Mouse (Mus musculus): ENCODE measurements around the gene Foxe3. TPM values are rescaled to one million over a fixed set of nuclear protein-coding genes. Genes with fewer than 3 reads are reported as not detected.

The Foxe3 gene
- polyA plus RNA-seq, 1 experiment from 2014 or later: not detected

DNA sequence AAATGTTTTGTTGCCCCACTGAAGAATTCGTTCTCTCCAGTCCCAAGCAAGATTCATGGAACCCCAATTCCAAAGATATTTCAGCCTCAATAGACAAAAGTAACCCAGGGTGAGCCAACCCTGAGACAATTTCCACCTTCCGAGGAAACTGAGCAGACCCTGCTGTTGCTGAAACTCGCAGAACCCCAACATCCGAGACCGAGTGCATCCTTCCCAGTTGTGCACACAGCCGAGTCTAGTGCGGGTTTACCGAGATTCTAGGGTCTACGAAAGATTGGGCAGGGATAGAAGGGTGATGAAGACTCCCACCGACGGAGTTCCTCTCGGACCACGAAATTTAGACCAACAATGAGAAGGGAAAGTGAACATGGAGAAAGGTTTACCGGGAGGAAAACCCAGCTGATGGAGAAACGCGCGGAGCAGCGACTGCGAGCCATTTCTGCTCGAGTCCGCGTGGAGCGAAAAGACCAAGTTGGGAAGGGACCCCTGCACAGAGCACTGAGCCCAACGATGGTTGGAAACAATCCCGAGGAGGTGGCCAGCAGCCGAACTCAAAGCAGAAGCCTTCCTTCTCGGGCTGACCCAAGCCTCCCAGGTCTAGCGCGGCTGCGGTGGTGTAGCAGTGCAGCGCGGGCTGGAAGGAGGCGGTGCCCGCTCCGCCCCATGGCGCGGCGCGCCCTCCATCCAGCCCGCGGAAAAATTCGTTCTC is 24.0 kb downstream of the Foxe3 start:
- Histone ChIP-seq H3K4me1 (replicated peaks) (0 out of 2 replicates have a peak, but pooled peaks cover 4% of the 10 kb centered on the region), H3K27me3 (replicated peaks) (peaks cover 91% of the 10 kb centered on the region), H3K36me3 (no peaks in the 10 kb centered on the region), H3K9ac (no peak overlapping the region), H3K4me2 (replicated peaks) (peak overlapping the region; percentile 42), H3K4me3 (replicated peaks) (peak overlapping the region; percentile 26), H3K27ac (no peak overlapping the region), H3K9me3 (no peaks in the 10 kb centered on the region)
- WGBS: 2% methylated on average over 42 of the region's 42 CpGs
- ATAC-seq: peak; percentile 53; the same call in 1 of the 2 replicates

DNA sequence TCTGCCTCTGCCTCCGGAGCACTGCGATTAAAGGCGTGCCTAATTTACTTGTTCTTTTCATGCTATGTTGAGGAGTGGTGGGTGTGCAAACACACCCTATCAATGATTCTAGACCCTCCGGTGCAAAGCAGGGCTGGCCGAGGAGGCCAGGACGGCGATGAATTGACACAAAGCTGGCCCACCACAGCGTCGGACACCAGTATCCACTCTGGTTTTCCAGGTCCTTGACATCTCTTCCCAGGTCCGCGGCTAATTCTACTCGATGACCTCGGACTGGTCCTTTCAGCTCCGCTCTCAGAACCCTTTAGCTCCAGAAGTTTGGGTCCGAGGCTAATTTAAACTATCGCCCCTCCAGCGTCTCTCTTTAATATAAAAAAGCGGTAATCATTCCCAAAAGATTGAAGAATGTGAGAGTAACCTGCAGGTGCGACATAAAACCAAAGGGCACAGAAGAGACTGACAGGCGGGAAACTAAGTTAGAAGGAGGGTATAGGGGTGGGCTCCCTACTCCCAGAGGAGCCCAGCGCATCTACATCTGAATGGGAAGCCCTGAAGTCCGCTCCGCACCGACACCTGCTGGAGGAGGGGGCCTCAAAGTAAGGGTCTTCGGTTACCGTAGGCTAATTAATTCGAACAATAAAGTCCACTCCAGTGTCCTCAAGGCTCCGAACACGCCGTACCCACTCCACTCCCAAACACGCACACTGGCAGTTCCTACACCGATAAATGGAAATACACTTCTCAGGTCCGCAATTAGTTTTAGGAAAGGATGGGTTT is 24.8 kb downstream of the Foxe3 start:
- no peak overlapping the region for H3K4me2 ChIP-seq (replicated peaks)
- 0 out of 2 replicates have a peak, but pooled peaks cover 4% of the 10 kb centered on the region for H3K4me1 ChIP-seq (replicated peaks)
- H3K27me3 ChIP-seq (replicated peaks): peaks cover 88% of the 10 kb centered on the region
- H3K9me3 ChIP-seq: no peaks in the 10 kb centered on the region
- H3K27ac ChIP-seq: no peak overlapping the region
- 3% methylated on average over 33 of the region's 33 CpGs for WGBS
- H3K4me3 ChIP-seq (replicated peaks): no peak overlapping the region
- no peak overlapping the region for H3K9ac ChIP-seq
- ATAC-seq: no peak
- H3K36me3 ChIP-seq: no peaks in the 10 kb centered on the region

DNA sequence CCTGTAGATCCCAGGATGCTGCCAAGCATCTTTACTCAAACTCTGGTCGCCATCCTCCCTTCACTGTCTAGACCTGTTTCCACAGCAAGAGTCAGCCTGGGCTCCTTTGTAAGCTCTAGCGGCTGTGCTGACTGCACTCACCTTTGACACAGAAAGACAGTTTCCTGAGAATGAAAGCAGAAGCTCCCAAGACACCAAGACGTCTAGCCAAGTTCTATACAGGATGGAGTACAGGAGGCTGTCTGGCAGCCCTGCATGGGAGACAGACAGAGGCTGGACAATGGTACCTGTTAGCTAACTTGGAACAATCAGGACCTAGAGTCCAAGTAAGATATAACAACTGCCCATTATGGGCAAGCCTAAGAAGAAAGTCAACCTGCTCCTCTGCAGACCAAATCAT is 25.9 kb downstream of the Foxe3 start:
- Histone ChIP-seq H3K27me3 (replicated peaks) (peaks cover 76% of the 10 kb centered on the region), H3K4me2 (replicated peaks) (no peak overlapping the region), H3K4me1 (replicated peaks) (0 out of 2 replicates have a peak, but pooled peaks cover 4% of the 10 kb centered on the region), H3K27ac (no peak overlapping the region), H3K9me3 (no peaks in the 10 kb centered on the region), H3K36me3 (no peaks in the 10 kb centered on the region), H3K9ac (no peak overlapping the region), H3K4me3 (replicated peaks) (no peak overlapping the region)
- ATAC-seq: no peak
- WGBS: 11% methylated on average over 3 of the region's 3 CpGs

DNA sequence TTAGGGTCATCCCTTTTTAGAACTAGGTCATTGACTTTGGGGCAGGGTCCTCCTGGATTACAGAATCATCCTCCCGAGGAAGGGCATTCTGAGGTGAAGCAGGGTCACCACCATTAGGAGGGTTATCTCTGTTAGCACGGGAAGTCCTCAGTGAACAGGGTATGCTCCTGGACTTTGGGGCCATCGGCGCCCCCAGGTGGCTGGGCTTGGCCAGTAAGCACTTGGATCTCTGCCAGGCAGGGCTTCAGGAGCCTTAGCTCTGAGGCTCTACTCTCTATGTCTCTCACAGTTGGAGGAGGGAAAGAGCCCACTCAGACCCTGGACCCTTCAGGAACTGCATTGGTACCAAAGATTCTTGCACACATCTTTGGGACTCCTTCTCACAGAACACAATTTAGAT is 28.0 kb downstream of the Foxe3 start:
- no peaks in the 10 kb centered on the region for H3K36me3 ChIP-seq
- H3K27me3 ChIP-seq (replicated peaks): peaks cover 58% of the 10 kb centered on the region
- H3K27ac ChIP-seq: no peak overlapping the region
- 5% methylated on average over 4 of the region's 4 CpGs for WGBS
- 0 out of 2 replicates have a peak, but pooled peaks cover 4% of the 10 kb centered on the region for H3K4me1 ChIP-seq (replicated peaks)
- no peaks in the 10 kb centered on the region for H3K9me3 ChIP-seq
- no peak overlapping the region for H3K4me2 ChIP-seq (replicated peaks)
- 0 out of 2 replicates have a peak, but pooled peaks have one; percentile 15 for ATAC-seq
- no peak overlapping the region for H3K4me3 ChIP-seq (replicated peaks)
- no peak overlapping the region for H3K9ac ChIP-seq

DNA sequence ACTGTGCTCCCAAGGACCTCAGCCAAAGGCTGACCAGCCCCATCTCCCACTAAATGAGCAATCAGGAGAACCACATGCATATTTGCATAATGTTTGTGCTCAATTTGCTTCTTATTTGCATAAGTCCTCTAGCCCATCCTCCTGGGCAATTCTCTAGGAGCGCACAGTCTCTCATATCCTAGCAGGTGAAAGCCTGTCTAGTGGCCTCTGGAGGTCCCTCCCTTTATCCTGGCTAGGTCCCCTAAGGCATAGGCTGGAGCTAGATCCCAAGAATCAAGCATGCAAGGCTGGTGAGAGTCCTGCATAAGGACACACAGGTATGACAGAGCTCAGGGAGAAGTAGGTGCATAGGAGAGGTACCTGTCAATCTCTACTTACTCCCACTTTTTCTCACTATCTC is 43.6 kb downstream of the Foxe3 start:
- no peaks in the 10 kb centered on the region for H3K9me3 ChIP-seq
- WGBS: 92% methylated on average over 1 of the region's 1 CpGs
- no peak overlapping the region for H3K4me2 ChIP-seq (replicated peaks)
- H3K4me3 ChIP-seq (replicated peaks): no peak overlapping the region
- H3K27me3 ChIP-seq (replicated peaks): no peaks in the 10 kb centered on the region
- H3K4me1 ChIP-seq (replicated peaks): no peaks in the 10 kb centered on the region
- H3K9ac ChIP-seq: no peak overlapping the region
- H3K36me3 ChIP-seq: no peaks in the 10 kb centered on the region
- no peak for ATAC-seq
- no peak overlapping the region for H3K27ac ChIP-seq

DNA sequence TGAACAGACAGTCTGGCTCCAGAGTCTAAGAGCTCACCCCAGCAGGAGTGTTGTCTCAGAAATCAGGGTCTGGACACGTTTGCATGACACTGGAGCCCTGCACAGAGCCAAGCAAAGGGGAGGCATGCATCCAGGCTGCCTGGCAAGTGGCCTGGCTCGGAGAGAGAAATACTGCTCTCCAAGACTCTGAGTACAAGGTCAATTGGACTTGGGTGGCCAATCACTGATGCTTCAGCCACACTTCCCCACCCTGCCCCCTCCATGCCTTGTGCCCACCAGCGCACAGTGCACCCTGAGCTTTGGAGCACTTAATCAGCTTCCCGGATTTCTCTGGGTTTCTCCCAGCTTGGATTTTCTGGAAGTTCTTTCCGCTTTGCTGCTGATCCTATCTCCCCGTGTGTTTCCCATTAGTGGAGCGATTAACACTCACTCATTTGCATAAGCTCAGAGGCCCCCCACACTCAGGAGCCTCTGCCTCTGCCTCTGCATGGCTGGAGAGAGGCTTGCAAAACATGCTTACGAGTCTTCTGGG is 49.3 kb downstream of the Foxe3 start:
- 44% methylated on average over 8 of the region's 8 CpGs for WGBS
- Histone ChIP-seq H3K4me2 (replicated peaks) (no peak overlapping the region), H3K27ac (no peak overlapping the region), H3K27me3 (replicated peaks) (no peaks in the 10 kb centered on the region), H3K9me3 (no peaks in the 10 kb centered on the region), H3K4me1 (replicated peaks) (no peaks in the 10 kb centered on the region), H3K36me3 (no peaks in the 10 kb centered on the region), H3K4me3 (replicated peaks) (no peak overlapping the region), H3K9ac (no peak overlapping the region)
- no peak for ATAC-seq

Other genes starting within 250 kb of the Foxe3 start
- gene Gm12830, start 104.3 kb downstream of the Foxe3 start, polyA plus RNA-seq (2015; fragmentation: Nextera tagmentation; extraction: Ambion mirVana): not detected in 2 replicates
- 0.64 and 0.88 TPM in 2 replicates for gene Foxd2, start 17.1 kb downstream of the Foxe3 start, polyA plus RNA-seq (2015; fragmentation: Nextera tagmentation; extraction: Ambion mirVana)
- gene Cmpk1, start 61.2 kb upstream of the Foxe3 start, polyA plus RNA-seq (2015; fragmentation: Nextera tagmentation; extraction: Ambion mirVana): 124 and 140 TPM in 2 replicates
- gene Stil, start 74.1 kb upstream of the Foxe3 start, polyA plus RNA-seq (2015; fragmentation: Nextera tagmentation; extraction: Ambion mirVana): 8.9 and 9.8 TPM in 2 replicates
- 0.78 and 0.98 TPM in 2 replicates for gene Tal1, start 130.4 kb upstream of the Foxe3 start, polyA plus RNA-seq (2015; fragmentation: Nextera tagmentation; extraction: Ambion mirVana)
- 133 and 159 TPM in 2 replicates for gene Pdzk1ip1, start 162.7 kb upstream of the Foxe3 start, polyA plus RNA-seq (2015; fragmentation: Nextera tagmentation; extraction: Ambion mirVana)
- gene Cyp4x1, start 208.3 kb upstream of the Foxe3 start, polyA plus RNA-seq (2015; fragmentation: Nextera tagmentation; extraction: Ambion mirVana): 0.25 and 0.34 TPM in 2 replicates

All from intestine, embryonic 15.5 days (tissue).